Mouse (Mus musculus) Muller cell, postnatal 12 days (primary cell): ENCODE measurements at regions not wholly inside any gene's neighbourhood (a gene's known extent, or its start where the extent isn't known, plus 50 kb on each side); places are given as distances from the start of the nearest gene placed in this dataset.

ENCODE experiments used
- DNase-seq: peaks from one replicate; pipeline ENCODE4 v3.0.0-alpha.2; 2015; ENCODE audit errors: inconsistent ontology term

GRCm38 (mm10) chr14:47795062-47795461 lies 146.8 kb downstream of the Ktn1 start:
- no peak for DNase-seq

GRCm38 (mm10) chr14:47798203-47798602 lies 150.0 kb downstream of the Ktn1 start:
- DNase-seq = no peak

DNA sequence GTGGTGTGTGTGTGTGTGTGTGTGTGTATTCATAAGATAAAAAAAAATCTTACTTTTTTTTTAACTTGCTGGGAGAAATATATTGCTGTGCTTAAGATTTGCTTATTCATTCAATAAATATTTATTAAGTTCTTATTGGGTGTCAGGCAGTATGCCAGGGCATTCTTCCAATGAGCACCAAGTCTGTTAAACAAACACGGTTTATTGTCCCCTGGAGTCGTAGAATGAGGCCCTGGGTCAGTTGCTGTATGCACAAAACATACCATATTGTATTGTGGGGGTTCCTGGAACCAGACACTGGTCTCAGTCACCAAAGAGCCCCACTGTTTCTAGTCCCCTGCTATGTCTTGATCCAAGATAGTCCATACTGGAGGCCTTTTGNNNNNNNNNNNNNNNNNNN lies 151.3 kb downstream of the Ktn1 start:
- DNase-seq = no peak

DNA sequence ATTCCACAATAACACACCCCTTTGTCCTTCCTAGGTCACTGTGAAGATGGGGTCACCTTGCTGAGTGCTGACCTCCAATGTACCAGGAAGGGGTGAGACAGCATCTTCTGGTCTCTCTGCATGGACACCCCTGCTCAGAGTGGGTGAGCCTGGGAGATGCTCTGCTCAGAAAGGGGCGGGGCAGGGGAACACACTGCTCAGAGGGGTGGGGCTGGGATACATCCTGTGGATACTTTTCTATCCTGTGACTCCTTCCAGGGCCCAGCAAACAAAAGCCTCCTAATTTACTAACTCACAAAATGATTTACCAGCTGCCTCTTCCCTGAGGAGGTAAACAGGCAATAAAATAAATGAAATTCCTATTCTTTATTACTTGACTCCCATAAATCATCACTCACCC lies 157.0 kb downstream of the Ktn1 start:
- DNase-seq = no peak

DNA sequence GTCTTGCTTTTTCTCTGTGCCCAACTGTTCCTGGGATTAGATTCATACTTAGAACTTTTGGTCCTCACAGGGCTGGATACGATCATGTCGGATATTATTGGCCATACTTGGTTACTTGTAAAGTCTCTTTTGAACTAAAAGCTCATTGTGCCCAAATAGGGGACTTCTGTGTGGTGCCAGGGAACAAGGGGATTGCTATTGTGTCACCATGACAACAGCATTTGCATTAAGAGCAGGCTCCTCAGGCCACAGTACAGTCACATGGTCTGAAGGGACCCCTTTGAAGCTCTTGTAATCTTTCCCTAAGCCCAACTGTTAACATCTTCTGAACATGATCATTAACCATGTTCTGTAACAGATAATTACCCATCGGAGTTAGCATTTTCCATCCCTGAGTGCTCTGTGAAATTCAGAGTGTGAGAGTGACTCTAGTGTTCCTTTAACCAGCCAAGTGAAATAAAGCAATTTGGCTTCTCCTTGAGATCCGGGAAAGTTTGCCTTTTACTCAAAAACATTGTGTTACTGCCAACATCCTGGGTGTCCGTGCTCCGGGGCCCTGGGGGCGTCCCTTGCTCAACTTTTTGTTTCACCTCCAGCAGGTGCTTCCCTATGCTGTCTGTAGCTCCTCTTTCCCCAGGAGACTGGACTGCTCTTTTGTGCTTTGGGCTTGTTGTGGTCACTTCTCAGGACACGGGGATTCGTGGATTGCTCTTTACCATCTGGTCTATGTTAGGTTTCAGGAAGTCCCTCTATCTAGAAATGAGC lies 157.7 kb downstream of the Ktn1 start:
- no peak for DNase-seq

GRCm38 (mm10) chr14:47808097-47808910 lies 160.1 kb downstream of the Ktn1 start:
- DNase-seq = peak; percentile 71

DNA sequence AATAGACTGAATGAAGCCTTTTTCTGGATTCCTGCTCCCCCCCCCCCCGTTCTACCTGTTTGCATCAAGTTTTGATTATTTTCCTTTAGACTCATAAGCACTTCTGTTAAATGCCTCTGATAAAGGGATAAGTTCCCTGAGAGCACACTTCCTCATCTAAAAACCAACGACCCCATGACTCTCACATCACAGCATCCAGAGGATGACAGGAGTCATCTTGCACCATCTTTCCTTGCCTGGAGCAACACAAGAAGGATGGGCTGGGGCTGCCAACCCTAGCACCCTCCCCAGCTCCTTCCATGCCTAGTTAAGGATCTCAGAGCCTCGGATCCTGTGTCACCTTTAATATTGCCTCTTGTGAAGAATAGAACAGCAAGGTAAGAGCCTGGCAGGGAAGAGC lies 170.0 kb downstream of the Ktn1 start:
- DNase-seq = no peak

DNA sequence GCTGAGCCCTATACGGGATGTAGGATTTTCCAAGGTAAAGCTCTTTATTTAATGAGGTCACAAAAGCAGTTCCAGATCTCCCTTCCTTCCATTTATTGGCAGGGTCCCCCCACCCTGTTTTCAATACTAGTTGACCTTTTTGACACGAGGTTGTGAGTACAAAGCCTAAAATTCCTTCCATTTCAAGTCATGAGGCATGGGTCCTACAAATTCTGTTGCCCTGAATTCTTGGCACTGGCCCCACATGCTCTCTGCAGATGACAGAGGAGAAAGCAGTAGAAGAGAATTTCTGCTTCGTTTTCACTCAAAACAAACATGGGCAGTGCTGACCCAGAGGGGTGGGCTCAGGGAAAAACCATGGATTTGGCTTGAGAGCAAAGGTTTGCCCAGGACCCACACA lies 170.4 kb downstream of the Ktn1 start:
- DNase-seq = peak; percentile 83

GRCm38 (mm10) chr14:47820571-47821143 lies 172.4 kb downstream of the Ktn1 start:
- no peak for DNase-seq

DNA sequence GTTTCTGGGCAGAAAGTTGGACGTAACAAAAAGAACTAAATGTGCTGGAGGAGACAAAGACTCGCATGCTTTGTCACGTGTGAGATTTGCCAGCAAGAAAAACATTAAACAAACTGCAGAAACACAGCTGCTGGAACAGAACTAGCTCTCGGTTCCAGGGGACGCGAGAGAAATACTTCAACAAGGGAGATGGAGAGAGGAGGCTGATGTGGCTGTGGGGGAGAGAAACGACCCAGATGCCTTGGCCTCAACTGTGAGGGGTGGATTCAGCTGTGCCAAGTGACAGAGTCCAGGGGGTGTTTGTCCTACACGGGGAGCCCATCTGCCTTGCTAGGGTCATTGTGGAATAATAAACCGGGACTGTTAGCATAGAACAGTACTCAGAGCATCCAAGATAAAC lies 174.9 kb downstream of the Ktn1 start:
- DNase-seq = no peak

GRCm38 (mm10) chr14:47823696-47824095 lies 175.4 kb downstream of the Ktn1 start:
- no peak for DNase-seq

DNA sequence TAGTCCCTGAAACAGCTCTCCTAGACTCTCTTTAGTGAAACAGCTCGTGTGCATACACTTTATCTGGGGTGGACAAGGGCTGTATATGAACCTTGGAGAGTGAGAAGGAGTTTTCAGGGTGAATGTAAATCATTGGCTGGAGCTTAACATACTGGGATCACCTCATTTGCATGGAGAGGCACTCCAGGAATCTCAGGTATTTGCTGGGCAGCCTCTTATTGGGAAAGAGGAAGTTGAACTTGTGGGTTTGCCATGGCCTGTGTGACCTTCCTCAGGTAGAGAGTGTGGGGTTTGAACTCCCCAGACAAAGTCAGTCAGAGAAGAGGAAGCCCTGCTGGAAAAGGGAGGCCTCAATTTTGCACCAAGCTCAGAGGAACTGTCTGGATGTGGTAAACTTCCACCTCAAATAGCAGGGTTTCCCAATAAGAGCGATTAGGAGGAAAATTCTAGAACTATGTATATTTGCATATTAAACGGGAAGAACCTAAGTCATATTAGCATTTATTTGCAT lies 177.3 kb downstream of the Ktn1 start:
- no peak for DNase-seq

DNA sequence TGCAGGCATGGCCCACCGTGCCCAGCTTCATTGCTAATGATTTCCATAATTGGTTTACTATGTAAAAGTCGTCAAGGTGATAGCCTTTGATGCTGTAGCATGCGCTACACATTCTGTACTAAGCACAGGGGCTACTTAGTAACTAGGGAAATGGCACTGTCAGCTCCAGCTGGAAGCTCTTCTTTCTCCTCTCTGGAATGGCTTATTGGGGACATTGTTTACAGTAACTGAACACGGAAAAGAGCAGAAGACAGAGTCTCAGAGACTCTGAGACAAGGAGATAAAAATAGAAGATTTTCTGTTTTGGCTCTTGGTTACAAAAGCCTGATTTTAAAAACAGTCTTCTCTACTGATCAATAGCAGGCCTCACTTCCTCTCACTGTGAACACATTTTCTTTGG lies 178.3 kb downstream of the Ktn1 start:
- DNase-seq = no peak

DNA sequence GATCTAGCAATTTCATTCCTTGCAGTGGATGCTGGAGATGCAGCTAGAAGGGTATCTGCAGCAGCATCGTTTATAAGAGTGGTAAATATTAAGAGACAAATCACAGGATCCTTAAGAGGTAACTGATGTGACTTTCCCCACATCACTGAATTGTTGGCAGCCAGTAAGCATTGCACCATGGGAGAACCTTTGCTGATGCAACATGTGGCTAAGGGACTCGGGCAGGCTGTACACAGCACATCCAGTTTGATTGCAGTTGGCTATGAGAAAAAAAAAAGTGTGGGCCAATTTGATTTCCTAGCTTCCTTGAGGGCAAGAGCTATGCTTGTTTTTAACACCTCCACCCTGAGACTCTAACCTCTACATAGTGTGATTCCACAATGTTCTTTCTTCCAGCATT lies 179.4 kb downstream of the Ktn1 start:
- DNase-seq = no peak

DNA sequence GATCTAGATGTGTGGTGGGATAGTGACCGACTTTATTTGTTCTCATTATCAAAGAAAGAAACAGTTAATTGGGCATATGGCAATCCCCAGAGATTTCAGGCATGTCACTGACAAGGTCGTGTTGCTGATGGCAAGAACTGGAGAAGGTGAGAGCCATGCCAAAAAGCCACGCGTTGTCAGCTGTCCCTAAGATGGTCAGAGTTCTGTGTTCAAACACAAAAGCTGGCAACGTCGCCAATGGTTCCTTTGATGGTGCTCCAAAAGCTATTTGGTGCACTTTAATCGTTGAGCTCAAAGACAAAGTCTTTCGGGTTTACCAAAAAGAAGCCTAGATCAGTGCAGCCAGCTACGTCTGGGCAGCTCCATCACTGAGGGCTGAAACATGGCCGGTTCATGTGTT lies 185.4 kb downstream of the Ktn1 start:
- DNase-seq = no peak

GRCm38 (mm10) chr14:47835408-47835807 lies 187.2 kb downstream of the Ktn1 start:
- DNase-seq = no peak

DNA sequence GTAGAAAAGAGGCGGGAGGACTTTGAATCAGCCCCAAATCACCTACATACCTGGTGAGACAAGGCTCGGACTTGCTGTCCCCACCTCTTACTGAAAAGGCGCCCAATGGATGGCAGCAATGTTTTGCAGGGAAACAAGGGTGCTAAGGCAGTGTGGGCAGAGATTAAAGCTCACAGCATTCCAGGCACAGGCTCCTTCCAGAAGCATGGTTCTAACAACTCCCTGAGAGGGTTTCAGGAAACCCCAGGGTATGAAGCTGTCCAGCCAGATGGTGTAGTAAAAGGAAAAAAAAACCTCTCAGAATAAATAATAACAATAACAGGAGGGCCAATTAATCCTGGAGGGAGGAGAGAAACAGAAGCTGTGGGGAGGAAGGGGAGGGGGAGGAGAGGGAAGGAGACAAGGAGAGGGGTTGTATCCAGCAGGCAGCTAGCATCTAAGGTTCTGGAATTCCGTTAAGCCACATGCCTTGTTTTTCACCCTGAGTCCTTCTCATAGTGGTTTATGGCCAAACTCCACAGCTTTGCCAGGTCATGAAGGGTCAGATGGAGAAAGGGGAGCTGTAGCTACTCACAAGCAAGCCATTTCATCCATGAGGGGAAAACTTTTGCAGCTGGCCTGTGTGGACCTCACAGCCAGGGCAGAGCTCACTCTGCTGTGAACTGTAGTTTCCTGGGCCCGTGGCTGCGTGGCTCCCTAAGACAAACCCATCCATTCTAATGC lies 191.4 kb downstream of the Ktn1 start:
- peak; percentile 69 for DNase-seq

- DNase-seq = no peak
Measured at GRCm38 (mm10) chr14:47844366-47844765, 196.1 kb downstream of the Ktn1 start.

DNA sequence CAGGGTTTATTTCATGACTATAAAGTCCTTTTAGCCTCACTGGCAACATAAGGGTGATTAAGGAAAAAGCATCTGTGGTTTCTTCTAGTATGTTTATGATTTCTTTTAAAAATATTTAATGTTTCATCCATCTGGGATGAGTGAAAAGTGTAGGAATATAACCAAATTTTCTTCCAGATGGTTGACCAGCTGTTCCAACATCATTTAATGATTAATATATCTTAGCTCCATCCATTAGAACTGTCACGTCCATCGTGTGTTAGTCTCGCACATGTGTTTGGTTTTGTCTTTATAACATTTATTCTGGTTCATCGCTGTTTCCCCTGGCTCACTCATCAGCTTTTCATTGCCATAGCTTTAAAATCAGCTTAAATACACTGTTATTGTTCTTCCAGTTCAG lies 200.6 kb downstream of the Ktn1 start:
- DNase-seq = no peak

DNA sequence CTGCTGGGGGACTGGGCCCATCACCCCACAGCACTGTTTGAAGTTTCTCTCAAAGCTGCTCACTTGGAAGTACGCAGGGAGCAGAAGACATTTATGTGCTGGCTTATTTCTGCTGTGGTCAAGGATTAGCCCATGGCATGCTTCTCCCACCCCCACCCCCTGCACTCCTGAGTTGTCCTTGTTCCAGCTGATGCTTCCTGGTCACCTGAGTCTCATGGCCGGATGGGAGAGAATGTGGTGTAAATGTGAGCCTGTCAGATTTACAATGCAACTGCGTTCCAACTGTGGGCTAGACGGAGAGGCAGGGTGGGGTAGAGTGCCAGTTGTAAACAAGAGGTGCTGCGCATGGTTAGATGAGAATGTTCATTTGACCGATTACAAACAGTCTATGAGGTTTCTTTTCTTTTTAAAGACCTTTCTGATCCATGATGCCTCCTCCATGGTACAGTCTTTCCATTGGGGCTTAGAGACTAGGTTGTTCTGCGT lies 208.1 kb downstream of the Ktn1 start:
- DNase-seq = no peak

- no peak for DNase-seq
Measured at GRCm38 (mm10) chr14:47857271-47857670, 209.0 kb downstream of the Ktn1 start.
